Mouse (Mus musculus): ENCODE results near the gene Ahnak. TPM values are rescaled to one million over a fixed set of nuclear protein-coding genes. Genes with fewer than 3 reads are reported as not detected.

Gene Ahnak
- polyA plus RNA-seq, 1 experiment from 2014 or later = 8.5 TPM

DNA sequence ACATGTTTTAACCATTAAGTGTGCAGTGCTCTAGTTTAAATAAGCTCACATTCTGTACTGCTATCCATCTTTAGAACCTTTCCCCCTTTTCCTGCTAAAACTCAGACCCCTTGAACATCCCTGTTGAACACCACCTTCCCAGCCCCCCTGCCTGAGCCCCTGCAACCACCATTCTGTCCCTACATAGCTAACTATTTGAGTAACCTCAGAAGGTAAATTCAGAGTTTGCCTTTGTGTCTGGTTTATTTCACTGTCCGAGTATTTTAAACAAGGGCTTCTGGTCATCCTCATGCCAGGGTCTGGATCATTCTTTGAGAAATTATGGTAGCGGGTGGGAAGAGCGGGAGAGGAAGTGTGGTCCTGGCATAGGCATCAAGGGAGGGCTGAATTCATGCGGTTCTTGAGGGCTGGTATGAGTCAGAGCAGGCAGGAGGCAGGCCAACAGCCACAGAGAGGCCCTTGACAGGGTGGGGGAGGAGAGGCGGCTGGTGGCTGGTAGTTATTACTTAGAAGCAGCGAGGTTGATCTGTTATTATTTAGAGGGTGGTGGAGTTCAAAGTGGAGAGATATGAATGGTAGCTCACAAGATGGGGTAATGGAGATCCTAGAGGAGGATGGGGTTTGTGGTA, 63.8 kb downstream of the Ahnak start:
- Histone ChIP-seq H3K27ac (no peak overlapping the region), H3K4me3 (replicated peaks) (no peak overlapping the region), H3K36me3 (replicated peaks) (no peaks in the 10 kb centered on the region), H3K9ac (no peak overlapping the region), H3K9me3 (no peaks in the 10 kb centered on the region), H3K4me1 (no peaks in the 10 kb centered on the region), H3K4me2 (no peak overlapping the region), H3K27me3 (no peaks in the 10 kb centered on the region)
- no peak for ATAC-seq (ENCODE audit: low FRiP score)
- WGBS = 68% methylated on average over 6 of the region's 6 CpGs

DNA sequence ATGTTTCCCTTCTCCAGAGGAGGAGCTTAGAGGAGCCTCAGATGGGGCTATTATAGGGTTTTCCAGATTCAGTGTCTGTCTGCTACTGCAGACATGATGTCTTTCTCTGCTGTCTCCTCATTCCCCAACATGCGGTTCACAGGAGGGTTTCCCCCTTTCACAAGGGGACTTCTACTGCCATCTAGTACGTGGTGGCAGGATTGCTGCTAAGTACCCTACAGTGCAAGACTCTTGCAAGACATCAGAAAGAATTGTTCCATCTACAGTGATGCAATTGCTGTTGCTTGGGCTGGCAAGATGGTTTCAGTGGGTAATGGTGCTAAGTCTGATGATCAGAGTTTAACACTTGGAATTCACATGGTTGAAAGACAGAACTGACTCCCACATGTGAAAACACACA, 66.1 kb downstream of the Ahnak start:
- WGBS = 33% methylated on average over 2 of the region's 2 CpGs
- H3K36me3 ChIP-seq (replicated peaks) = no peaks in the 10 kb centered on the region
- no peak overlapping the region for H3K27ac ChIP-seq
- H3K9me3 ChIP-seq = no peaks in the 10 kb centered on the region
- ATAC-seq (ENCODE audit: low FRiP score) = no peak
- no peaks in the 10 kb centered on the region for H3K27me3 ChIP-seq
- no peak overlapping the region for H3K9ac ChIP-seq
- H3K4me2 ChIP-seq = no peak overlapping the region
- H3K4me1 ChIP-seq = no peaks in the 10 kb centered on the region
- no peak overlapping the region for H3K4me3 ChIP-seq (replicated peaks)

DNA sequence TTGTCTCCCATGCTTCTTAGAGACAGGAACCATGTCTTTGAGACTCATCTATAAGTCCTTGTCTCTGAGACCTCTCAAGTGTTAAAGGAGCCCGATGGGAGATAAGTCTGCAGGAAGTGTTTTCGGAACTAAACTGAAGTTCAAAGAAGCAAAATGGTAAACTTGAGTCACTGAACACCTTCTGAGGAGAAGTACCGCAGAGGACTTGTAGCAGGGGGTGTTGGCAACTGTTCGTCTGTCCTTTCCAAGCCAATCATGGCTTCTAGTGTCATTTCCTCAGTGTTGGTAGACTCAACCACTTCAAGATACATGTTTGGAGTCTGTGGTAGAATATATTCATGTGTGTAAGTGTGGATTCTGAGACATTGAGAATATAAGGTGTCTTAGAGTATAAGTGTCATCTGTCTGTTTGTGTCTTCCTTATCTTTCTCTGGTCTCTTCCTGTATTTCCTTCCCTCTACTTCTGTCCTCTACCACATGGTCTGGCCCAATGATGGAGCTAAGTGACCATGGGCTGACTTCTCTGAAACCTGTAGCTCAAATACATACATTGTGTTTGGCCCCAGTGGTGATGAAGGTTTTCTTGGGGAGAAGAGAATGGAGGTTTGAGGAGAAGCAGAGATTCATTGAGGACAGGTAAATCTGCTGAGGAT, 66.7 kb downstream of the Ahnak start:
- no peaks in the 10 kb centered on the region for H3K27me3 ChIP-seq
- H3K36me3 ChIP-seq (replicated peaks) = no peaks in the 10 kb centered on the region
- H3K4me3 ChIP-seq (replicated peaks) = no peak overlapping the region
- H3K9ac ChIP-seq = no peak overlapping the region
- 93% methylated on average over 4 of the region's 4 CpGs for WGBS
- no peak overlapping the region for H3K27ac ChIP-seq
- H3K4me1 ChIP-seq = no peaks in the 10 kb centered on the region
- no peak overlapping the region for H3K4me2 ChIP-seq
- no peaks in the 10 kb centered on the region for H3K9me3 ChIP-seq
- ATAC-seq (ENCODE audit: low FRiP score) = no peak

DNA sequence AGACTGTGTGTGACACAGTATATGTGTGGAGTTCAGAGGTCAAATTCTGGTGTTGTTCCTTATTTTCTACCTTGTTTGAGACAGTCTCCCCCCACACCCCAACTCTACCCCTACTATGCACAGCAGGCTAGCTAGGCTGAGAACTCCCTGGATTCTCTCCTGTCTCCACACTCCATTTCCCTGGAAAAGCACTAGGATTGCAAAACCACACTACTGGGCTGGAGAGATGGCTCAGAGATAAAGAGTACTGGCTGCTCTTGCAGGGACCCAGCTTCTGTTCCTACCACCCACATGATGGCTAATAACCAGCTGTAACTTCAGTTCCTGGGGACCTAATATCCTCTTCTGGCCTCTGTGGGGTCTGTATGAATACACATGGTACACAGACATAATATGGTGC, 68.6 kb downstream of the Ahnak start:
- no peak overlapping the region for H3K4me2 ChIP-seq
- no peaks in the 10 kb centered on the region for H3K4me1 ChIP-seq
- no peak overlapping the region for H3K9ac ChIP-seq
- no peaks in the 10 kb centered on the region for H3K27me3 ChIP-seq
- H3K4me3 ChIP-seq (replicated peaks) = no peak overlapping the region
- H3K27ac ChIP-seq = no peak overlapping the region
- no peaks in the 10 kb centered on the region for H3K36me3 ChIP-seq (replicated peaks)
- no peak for ATAC-seq (ENCODE audit: low FRiP score)
- no peaks in the 10 kb centered on the region for H3K9me3 ChIP-seq

DNA sequence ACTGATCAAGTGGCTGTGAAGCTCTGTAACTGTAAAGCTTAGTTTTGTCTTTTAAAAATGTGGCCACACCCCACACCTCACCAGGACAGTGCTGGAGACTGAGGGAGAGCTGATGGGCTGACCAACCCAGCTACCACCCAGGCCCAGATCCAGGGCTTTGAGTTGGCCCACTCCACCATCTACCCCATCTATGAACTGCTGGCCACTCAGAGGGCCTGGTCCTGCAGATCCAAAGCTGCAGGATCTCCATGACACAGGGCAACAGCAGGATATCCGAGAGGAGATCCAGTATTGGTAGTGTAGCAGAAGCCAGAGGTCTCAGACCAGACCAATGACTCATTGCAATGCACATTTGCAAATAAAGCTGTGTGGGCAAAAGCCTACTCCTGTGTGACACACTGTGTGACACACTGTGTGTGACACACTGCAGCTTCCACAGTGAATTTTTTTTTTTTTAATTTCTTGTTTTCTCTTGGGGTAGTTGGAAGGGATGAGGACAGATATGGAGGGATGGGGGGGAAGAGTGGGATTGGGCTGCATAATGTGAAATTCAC, 69.3 kb downstream of the Ahnak start:
- H3K4me1 ChIP-seq = no peaks in the 10 kb centered on the region
- H3K9me3 ChIP-seq = no peaks in the 10 kb centered on the region
- H3K4me2 ChIP-seq = no peak overlapping the region
- H3K4me3 ChIP-seq (replicated peaks) = no peak overlapping the region
- H3K36me3 ChIP-seq (replicated peaks) = no peaks in the 10 kb centered on the region
- no peak overlapping the region for H3K27ac ChIP-seq
- H3K27me3 ChIP-seq = no peaks in the 10 kb centered on the region
- ATAC-seq (ENCODE audit: low FRiP score) = no peak
- 79% methylated on average over 1 of the region's 1 CpGs for WGBS
- no peak overlapping the region for H3K9ac ChIP-seq

DNA sequence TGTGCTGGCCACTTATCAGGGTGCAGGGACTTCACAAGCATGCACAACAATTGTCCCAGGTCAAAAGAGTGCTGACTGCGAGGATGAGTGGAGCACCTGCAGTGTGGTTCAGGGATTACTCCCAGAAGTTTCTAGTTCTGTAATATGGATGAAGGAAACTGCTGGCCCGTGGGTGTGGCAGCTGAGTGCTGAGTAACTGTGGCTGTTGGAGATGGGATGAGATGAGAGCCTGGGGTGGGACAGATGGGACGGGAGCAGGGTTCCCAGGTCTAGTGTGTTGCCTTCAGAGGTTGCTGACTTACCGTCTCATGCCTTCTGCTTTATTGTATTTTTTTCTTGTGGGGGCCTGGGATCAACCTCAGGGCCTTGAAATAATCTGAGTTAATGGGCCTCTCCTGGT, 69.9 kb downstream of the Ahnak start:
- H3K27ac ChIP-seq = no peak overlapping the region
- H3K4me2 ChIP-seq = no peak overlapping the region
- no peaks in the 10 kb centered on the region for H3K4me1 ChIP-seq
- no peaks in the 10 kb centered on the region for H3K36me3 ChIP-seq (replicated peaks)
- no peaks in the 10 kb centered on the region for H3K9me3 ChIP-seq
- H3K27me3 ChIP-seq = no peaks in the 10 kb centered on the region
- H3K9ac ChIP-seq = no peak overlapping the region
- no peak for ATAC-seq (ENCODE audit: low FRiP score)
- WGBS = 76% methylated on average over 4 of the region's 4 CpGs
- no peak overlapping the region for H3K4me3 ChIP-seq (replicated peaks)

DNA sequence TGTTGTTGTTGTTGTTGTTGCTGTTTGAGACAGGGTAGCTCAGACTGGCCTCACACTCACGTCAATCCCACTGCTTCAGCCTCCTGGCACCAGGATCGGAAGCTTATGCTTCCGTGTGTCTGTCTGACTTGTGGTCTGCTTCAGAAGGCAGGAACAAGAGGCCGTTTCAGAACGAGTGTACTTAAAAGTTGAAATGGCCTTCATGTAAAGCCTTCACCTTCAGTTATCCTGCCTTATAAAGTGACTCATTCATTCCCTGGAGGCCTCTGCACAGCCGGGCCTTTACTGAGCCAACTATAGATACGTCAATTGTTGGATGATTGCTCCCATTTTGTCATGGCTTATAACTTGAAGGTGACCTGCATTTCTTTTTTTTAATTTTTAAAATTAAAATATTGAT, 70.3 kb downstream of the Ahnak start:
- 89% methylated on average over 7 of the region's 7 CpGs for WGBS
- Histone ChIP-seq H3K4me2 (no peak overlapping the region), H3K4me1 (no peaks in the 10 kb centered on the region), H3K27me3 (no peaks in the 10 kb centered on the region), H3K9me3 (no peaks in the 10 kb centered on the region), H3K36me3 (replicated peaks) (no peaks in the 10 kb centered on the region), H3K27ac (no peak overlapping the region), H3K4me3 (replicated peaks) (no peak overlapping the region), H3K9ac (no peak overlapping the region)
- ATAC-seq (ENCODE audit: low FRiP score) = no peak

DNA sequence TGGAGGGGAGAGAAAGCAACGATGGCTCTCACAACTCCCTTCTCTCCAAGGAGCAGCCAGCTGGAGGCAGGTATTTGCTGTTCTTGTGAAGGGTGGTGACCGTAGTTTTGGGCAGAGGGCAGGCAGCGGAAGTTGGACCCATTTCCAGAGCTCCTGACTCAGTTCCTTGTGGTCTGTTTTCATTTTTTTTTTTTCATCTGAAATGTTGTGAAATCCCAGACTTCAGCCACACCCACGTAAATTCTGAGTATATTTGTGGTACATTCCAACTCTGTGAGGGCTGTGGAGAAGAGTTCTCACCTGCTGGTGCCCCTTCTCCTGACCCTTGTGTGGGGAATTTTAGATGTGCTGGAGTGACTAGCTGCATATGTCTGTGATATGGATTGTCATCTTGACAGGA, 71.0 kb downstream of the Ahnak start:
- ATAC-seq (ENCODE audit: low FRiP score) = no peak
- H3K27me3 ChIP-seq = no peaks in the 10 kb centered on the region

DNA sequence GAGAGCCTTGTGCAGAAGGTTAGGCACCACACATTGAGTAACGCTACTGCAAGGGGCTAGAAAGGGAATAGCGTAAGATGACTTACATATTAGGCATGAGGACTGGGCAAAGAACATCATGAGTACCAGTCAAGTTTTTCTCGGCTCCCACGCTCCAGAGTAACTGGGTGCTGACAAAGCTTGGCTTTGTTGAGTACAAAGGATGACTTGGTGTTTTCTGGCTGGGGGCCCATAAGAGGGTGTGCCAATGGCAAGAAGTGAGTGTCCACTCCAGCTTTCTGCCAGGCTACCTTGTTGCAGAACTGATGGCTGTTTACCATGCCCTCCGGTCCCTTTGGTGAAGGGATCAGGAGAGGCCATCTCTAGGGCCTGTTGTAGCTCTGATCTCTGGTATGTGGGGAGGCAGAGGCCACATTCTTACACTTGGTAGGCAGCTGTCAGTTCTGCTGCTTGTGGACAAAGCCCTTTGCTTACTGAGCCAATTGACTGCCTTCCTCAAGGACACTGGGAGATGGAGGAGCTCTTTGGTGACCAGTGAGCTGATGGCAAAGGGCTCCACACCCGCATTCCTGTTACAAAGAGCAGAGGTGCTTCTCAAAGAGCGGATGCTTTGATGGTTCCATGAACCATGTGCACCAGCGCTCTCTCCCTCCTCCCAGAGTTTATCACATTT, 72.3 kb downstream of the Ahnak start:
- H3K9me3 ChIP-seq = no peaks in the 10 kb centered on the region
- no peaks in the 10 kb centered on the region for H3K36me3 ChIP-seq (replicated peaks)
- H3K27ac ChIP-seq = no peak overlapping the region
- H3K4me3 ChIP-seq (replicated peaks) = no peak overlapping the region
- no peaks in the 10 kb centered on the region for H3K27me3 ChIP-seq
- H3K4me2 ChIP-seq = no peak overlapping the region
- H3K4me1 ChIP-seq = peaks cover 9% of the 10 kb centered on the region
- H3K9ac ChIP-seq = no peak overlapping the region
- 85% methylated on average over 8 of the region's 8 CpGs for WGBS
- no peak for ATAC-seq (ENCODE audit: low FRiP score)

More for the DNA sequence above, 71.0 kb downstream of the Ahnak start:
- Histone ChIP-seq H3K4me1 (no peaks in the 10 kb centered on the region), H3K27ac (no peak overlapping the region), H3K9me3 (no peaks in the 10 kb centered on the region), H3K4me2 (no peak overlapping the region), H3K36me3 (replicated peaks) (no peaks in the 10 kb centered on the region), H3K4me3 (replicated peaks) (no peak overlapping the region), H3K9ac (no peak overlapping the region)
- 72% methylated on average over 4 of the region's 4 CpGs for WGBS

DNA sequence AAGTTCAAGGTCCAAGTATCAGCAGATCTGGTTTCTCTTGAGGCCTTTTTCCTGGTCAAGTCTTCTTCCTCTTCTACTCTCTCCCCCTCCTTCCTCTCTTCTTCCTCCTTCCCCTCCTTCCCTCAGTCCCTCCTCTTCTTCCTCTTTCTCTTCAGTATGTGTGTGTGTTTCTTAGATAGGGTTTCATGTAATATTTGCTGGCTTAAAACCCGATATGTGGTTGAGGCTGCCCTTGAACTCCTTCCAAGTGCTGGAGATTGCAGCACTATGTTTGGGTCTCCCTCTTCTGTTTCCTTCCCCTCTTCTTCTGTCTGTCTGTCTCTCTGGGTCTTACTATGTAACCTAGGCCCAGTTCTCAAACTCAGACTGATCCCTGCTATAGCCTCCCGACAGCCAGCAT, 73.7 kb downstream of the Ahnak start:
- no peak overlapping the region for H3K4me3 ChIP-seq (replicated peaks)
- no peak overlapping the region for H3K4me2 ChIP-seq
- H3K27me3 ChIP-seq = no peaks in the 10 kb centered on the region
- WGBS = 87% methylated on average over 2 of the region's 2 CpGs
- H3K27ac ChIP-seq = no peak overlapping the region
- no peak for ATAC-seq (ENCODE audit: low FRiP score)
- peaks cover 10% of the 10 kb centered on the region for H3K4me1 ChIP-seq
- H3K36me3 ChIP-seq (replicated peaks) = no peaks in the 10 kb centered on the region
- H3K9ac ChIP-seq = no peak overlapping the region
- no peaks in the 10 kb centered on the region for H3K9me3 ChIP-seq

DNA sequence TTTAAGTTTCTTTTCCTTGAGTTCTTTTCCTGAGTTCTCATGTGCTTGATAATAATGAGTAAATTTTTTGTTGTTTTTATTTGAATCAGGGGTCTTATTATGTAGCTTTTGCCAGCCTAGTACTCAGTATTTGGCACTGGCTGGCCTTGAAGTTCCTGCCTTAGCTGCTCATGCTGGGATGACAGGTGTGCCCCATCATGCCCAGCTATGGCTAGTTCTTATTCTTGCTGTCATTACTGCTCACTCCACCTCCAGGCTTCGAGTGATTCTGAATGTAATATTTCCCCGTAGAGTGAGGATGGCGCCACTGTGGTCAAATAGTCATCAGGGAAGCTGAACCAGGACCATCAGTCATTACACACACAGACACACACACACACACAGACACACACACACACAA, 74.7 kb downstream of the Ahnak start:
- WGBS = 82% methylated on average over 3 of the region's 3 CpGs
- Histone ChIP-seq H3K27ac (no peak overlapping the region), H3K27me3 (no peaks in the 10 kb centered on the region), H3K4me3 (replicated peaks) (no peak overlapping the region), H3K4me2 (no peak overlapping the region), H3K4me1 (peaks cover 10% of the 10 kb centered on the region), H3K36me3 (replicated peaks) (no peaks in the 10 kb centered on the region), H3K9me3 (no peaks in the 10 kb centered on the region), H3K9ac (no peak overlapping the region)
- no peak for ATAC-seq (ENCODE audit: low FRiP score)

DNA sequence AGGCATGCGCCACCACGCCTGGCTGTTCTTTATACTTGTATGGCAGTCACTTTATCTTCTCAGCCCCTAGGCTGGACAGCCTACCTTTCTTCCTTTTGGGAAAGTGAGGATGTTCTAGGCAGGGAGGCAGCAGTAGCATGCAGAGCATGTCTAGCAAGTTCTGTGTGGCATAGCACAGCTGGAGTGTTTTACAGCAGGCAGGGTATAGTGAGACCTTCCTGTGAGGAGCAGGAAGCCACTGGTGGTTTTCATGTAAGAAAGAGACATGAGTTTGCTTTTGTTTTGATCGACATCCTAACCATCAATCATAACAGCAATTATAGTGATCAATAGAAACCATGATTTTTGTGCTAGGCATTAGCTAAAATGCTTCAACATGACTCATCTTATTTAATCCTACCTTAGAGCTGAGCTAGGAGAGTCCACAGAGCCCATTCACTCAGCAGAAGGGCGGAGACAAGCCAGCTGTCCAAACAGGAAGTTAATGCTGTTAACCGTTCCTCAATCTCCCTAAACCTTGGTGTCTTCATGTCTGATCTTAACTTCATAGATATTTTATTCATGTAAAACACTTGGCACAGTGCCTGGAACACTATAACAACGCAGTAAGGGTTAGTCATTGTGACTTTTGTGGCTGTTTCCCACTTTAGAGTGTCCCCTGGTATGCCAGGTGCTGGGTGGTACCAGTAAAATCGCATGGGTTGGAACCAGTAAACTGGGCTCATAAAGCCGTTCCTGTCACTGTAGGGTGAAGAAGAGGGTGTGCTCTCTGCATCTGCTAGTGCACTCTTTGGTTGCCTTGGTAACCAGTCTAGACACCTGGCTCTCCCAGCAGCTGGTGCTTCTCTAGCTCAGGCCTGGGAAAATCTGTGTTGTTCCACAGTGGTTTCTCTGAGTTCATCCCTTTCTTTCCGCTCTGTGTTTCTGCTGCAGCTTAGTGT, 76.8 kb downstream of the Ahnak start:
- Histone ChIP-seq H3K4me1 (peaks cover 10% of the 10 kb centered on the region), H3K9ac (no peak overlapping the region), H3K4me2 (no peak overlapping the region), H3K4me3 (replicated peaks) (no peak overlapping the region), H3K36me3 (replicated peaks) (no peaks in the 10 kb centered on the region), H3K27ac (peak overlapping the region; percentile 57; the same call in 1 of the 2 replicates), H3K27me3 (no peaks in the 10 kb centered on the region), H3K9me3 (no peaks in the 10 kb centered on the region)
- WGBS = 71% methylated on average over 9 of the region's 9 CpGs
- ATAC-seq (ENCODE audit: low FRiP score) = peak; percentile 75; the same call in 1 of the 2 replicates
